Mouse (Mus musculus): Measurements from ENCODE around the gene Gm49352. TPM values are rescaled to one million over a fixed set of nuclear protein-coding genes. Genes with fewer than 3 reads are reported as not detected.
"Not testable (repeated sequence)": the region's sequence is repeated elsewhere in the genome, so short reads cannot be mapped to it uniquely, and the experiment has no call there.

Gm49352 gene
- polyA plus RNA-seq (2015; fragmentation: Nextera tagmentation; extraction: Ambion mirVana) = not detected in 2 replicates

- not testable (repeated sequence) for H3K9ac ChIP-seq (replicated peaks); H3K27me3 ChIP-seq; H3K4me3 ChIP-seq; H3K4me1 ChIP-seq; H3K27ac ChIP-seq (replicated peaks); H3K4me2 ChIP-seq (replicated peaks); ATAC-seq (replicated peaks); H3K36me3 ChIP-seq
- H3K9me3 ChIP-seq = peaks cover 30% of the 10 kb centered on the region
- 17% methylated on average over 1 of the region's 1 CpGs for WGBS
Observed at GRCm38 (mm10) chr13:61568074-61568473, at the start of gene Gm49352. TSS of gene Gm49352 (minus strand) at chr13:61568174.

GRCm38 (mm10) chr13:61570027-61570426 lies 2.1 kb upstream of the Gm49352 start, which contains the start of gene Cts3:
TSS of gene Cts3 (minus strand) at chr13:61570127.
- Histone ChIP-seq H3K27ac (replicated peaks) (no peak within 1 kb of the TSS), H3K9me3 (peaks cover 32% of the 10 kb centered on the region; the same call in 1 of the 2 replicates), H3K27me3 (no peaks in the 10 kb centered on the region), H3K36me3 (no peaks in the 10 kb centered on the region), H3K9ac (replicated peaks) (no peak within 1 kb of the TSS), H3K4me3 (no peak within 1 kb of the TSS), H3K4me2 (replicated peaks) (no peak within 1 kb of the TSS), H3K4me1 (no peaks in the 10 kb centered on the region)
- ATAC-seq (replicated peaks) = no peak

- Histone ChIP-seq H3K4me1 (no peaks in the 10 kb centered on the region), H3K9me3 (peaks cover 39% of the 10 kb centered on the region), H3K4me3 (no peak within 1 kb of the TSS), H3K9ac (replicated peaks) (no peak within 1 kb of the TSS), H3K27me3 (no peaks in the 10 kb centered on the region), H3K4me2 (replicated peaks) (no peak within 1 kb of the TSS), H3K27ac (replicated peaks) (no peak within 1 kb of the TSS), H3K36me3 (no peaks in the 10 kb centered on the region)
- no peak for ATAC-seq (replicated peaks)
- 70% methylated on average over 4 of the region's 4 CpGs for WGBS
Observed at GRCm38 (mm10) chr13:61541631-61542030, 26.3 kb downstream of the Gm49352 start, which contains the start of gene Ctsm. TSS of gene Ctsm (minus strand) at chr13:61541839.

Other genes starting within 250 kb of the Gm49352 start
- gene Cts7, start 210.0 kb downstream of the Gm49352 start, polyA plus RNA-seq (2015; fragmentation: Nextera tagmentation; extraction: Ambion mirVana) = not detected in 2 replicates
- gene Ctsm, start 26.3 kb downstream of the Gm49352 start, polyA plus RNA-seq (2015; fragmentation: Nextera tagmentation; extraction: Ambion mirVana) = not detected in 2 replicates
- not detected in 2 replicates for gene Cts3, start 2.0 kb upstream of the Gm49352 start, polyA plus RNA-seq (2015; fragmentation: Nextera tagmentation; extraction: Ambion mirVana)

All from forebrain, embryonic 15.5 days (tissue).